8 mouse cellular contexts compared by ENCODE assay signal in the genomic region with DNA sequence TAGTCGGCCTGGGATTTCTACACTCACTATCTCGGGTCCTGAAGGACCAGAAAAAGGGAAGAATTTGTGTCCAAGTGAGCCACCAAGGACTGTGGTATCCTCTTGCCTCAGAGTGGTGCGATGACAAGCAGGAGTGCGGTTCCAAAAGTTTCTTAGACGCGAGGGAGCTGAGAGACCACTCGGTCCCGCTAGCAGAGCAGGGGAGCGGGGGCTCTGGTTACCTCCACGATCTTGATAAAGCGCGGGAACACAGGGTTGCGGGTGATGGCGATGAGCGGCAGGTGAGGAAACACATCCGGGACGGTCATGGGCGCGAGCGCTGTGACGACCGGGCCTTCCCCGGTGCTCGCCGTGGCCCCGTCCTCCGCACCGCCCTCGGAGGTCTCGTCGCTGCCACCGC. TPM values are rescaled to one million over a fixed set of nuclear protein-coding genes. Genes with fewer than 3 reads are reported as not detected.
A peak's percentile ranks its signal among the peaks of the same experiment; 100 is the strongest.
DNase-seq lines count a peak whose midpoint lies in the region; ATAC-seq lines count a peak whose summit lies in the region.

No protein-coding gene starts in this region.

- no peaks in the 10 kb centered on the region for H3K27me3 ChIP-seq in kidney, embryonic 14.5 days (ENCODE audit: control insufficient read depth, insufficient read depth, low read length)
- no peaks in the 10 kb centered on the region for H3K27me3 ChIP-seq in hindbrain, embryonic 11.5 days (ENCODE audit: control insufficient read depth, insufficient read depth, low read length)
- H3K27me3 ChIP-seq in midbrain, embryonic 12.5 days, result peaks cover 5% of the 10 kb centered on the region; the same call in 1 of the 2 replicates

- ATAC-seq in kidney, embryonic 14.5 days (ENCODE audit: low FRiP score, low TSS enrichment), result no peak
- no peak for ATAC-seq in hindbrain, embryonic 11.5 days (ENCODE audit: low FRiP score)
- ATAC-seq in midbrain, embryonic 12.5 days (ENCODE audit: low FRiP score, low read depth), result no peak

- WGBS in kidney, embryonic 14.5 days, result under 1% methylated on average over 27 of the region's 32 CpGs
- WGBS in hindbrain, embryonic 11.5 days, result 1% methylated on average over 22 of the region's 32 CpGs
- 2% methylated on average over 26 of the region's 32 CpGs for WGBS in midbrain, embryonic 12.5 days

- H3K4me3 ChIP-seq in kidney, embryonic 14.5 days (ENCODE audit: low read length), result peak overlapping the region; percentile 79
- peak overlapping the region; percentile 96 for H3K4me3 ChIP-seq in hindbrain, embryonic 11.5 days (ENCODE audit: low read depth, low read length)
- H3K4me3 ChIP-seq in midbrain, embryonic 12.5 days, result peak overlapping the region; percentile 98

- H3K4me2 ChIP-seq in kidney, embryonic 14.5 days (replicated peaks; ENCODE audit: low read depth, low read length), result peak overlapping the region; percentile 66
- H3K4me2 ChIP-seq in hindbrain, embryonic 11.5 days (replicated peaks; ENCODE audit: low read depth, low read length), result peak overlapping the region; percentile 94
- peak overlapping the region; percentile 97 for H3K4me2 ChIP-seq in midbrain, embryonic 12.5 days (replicated peaks)

- H3K9ac ChIP-seq in kidney, embryonic 14.5 days (ENCODE audit: low read depth, low read length), result peak overlapping the region; percentile 82
- peak overlapping the region; percentile 82 for H3K9ac ChIP-seq in hindbrain, embryonic 11.5 days (ENCODE audit: low read depth, low read length)
- H3K9ac ChIP-seq in midbrain, embryonic 12.5 days (replicated peaks), result peak overlapping the region; percentile 88

- H3K4me1 ChIP-seq in kidney, embryonic 14.5 days (ENCODE audit: control insufficient read depth, insufficient read depth, low read length), result peaks cover 11% of the 10 kb centered on the region
- peaks cover 2% of the 10 kb centered on the region; the same call in 1 of the 2 replicates for H3K4me1 ChIP-seq in hindbrain, embryonic 11.5 days (replicated peaks; ENCODE audit: control insufficient read depth, insufficient read depth, low read length)
- peaks cover 25% of the 10 kb centered on the region for H3K4me1 ChIP-seq in midbrain, embryonic 12.5 days

- H3K9me3 ChIP-seq in kidney, embryonic 14.5 days (ENCODE audit: control insufficient read depth, low read length), result no peaks in the 10 kb centered on the region
- H3K9me3 ChIP-seq in hindbrain, embryonic 11.5 days (ENCODE audit: control insufficient read depth, low read length), result no peaks in the 10 kb centered on the region
- no peaks in the 10 kb centered on the region for H3K9me3 ChIP-seq in midbrain, embryonic 12.5 days

- H3K27ac ChIP-seq in kidney, embryonic 14.5 days (ENCODE audit: low read depth, low read length), result 0 out of 2 replicates have a peak overlapping the region, but pooled peaks have one; percentile 2
- 0 out of 2 replicates have a peak overlapping the region, but pooled peaks have one; percentile 36 for H3K27ac ChIP-seq in hindbrain, embryonic 11.5 days (ENCODE audit: low read depth, low read length)
- H3K27ac ChIP-seq in midbrain, embryonic 12.5 days (replicated peaks), result no peak overlapping the region; the same call in 1 of the 2 replicates

- H3K36me3 ChIP-seq in kidney, embryonic 14.5 days (ENCODE audit: control insufficient read depth, insufficient read depth, low read length), result peaks cover 29% of the 10 kb centered on the region
- no peaks in the 10 kb centered on the region for H3K36me3 ChIP-seq in hindbrain, embryonic 11.5 days (ENCODE audit: control insufficient read depth, insufficient read depth, low read length)
- peaks cover 27% of the 10 kb centered on the region for H3K36me3 ChIP-seq in midbrain, embryonic 12.5 days

- no peak for DNase-seq in kidney, postnatal 10 days
- peak; percentile 54 for DNase-seq in R1 (ENCODE audit: low read depth, low spot score)
- no peak for DNase-seq in hindbrain, embryonic 11.5 days (ENCODE audit: low spot score)
- no peak for DNase-seq in ovary, postnatal 14 days (ENCODE audit: low spot score)
- DNase-seq in embryo, embryonic 10.5 days (ENCODE audit: low spot score), result no peak
- no peak for DNase-seq in urinary bladder, adult 2 months (ENCODE audit: low spot score)

RNA-seq across cellular contexts. Expression of gene Lonp1, which starts 0.4 kb away (rescaled TPM):
- 45.9 and 63.2 TPM in 2 replicates for polyA plus RNA-seq in kidney, embryonic 14.5 days (2014; fragmentation: Nextera tagmentation; extraction: Ambion mirVana)
- 43.7 and 45.4 TPM in 2 replicates for polyA plus RNA-seq in hindbrain, embryonic 11.5 days (2014; fragmentation: Nextera tagmentation; extraction: Ambion mirVana)
- 52.1 TPM in 2 replicates for polyA plus RNA-seq in midbrain, embryonic 12.5 days (2016; fragmentation: Nextera tagmentation; extraction: Ambion mirVana)
- 61.4 and 64.6 TPM in 2 replicates for polyA plus RNA-seq in urinary bladder, adult 2 months (2012; rRNA removed)

RNA-seq across cellular contexts. Expression of gene Catsperd, which starts 1.7 kb away (rescaled TPM):
- 1.2 and 1.3 TPM in 2 replicates for polyA plus RNA-seq in kidney, embryonic 14.5 days (2014; fragmentation: Nextera tagmentation; extraction: Ambion mirVana)
- polyA plus RNA-seq in hindbrain, embryonic 11.5 days (2014; fragmentation: Nextera tagmentation; extraction: Ambion mirVana), result 0.56 and 0.86 TPM in 2 replicates
- polyA plus RNA-seq in midbrain, embryonic 12.5 days (2016; fragmentation: Nextera tagmentation; extraction: Ambion mirVana), result 0.80 and 1.1 TPM in 2 replicates
- 19.1 and 25.7 TPM in 2 replicates for polyA plus RNA-seq in urinary bladder, adult 2 months (2012; rRNA removed)

RNA-seq across cellular contexts. Expression of gene Rpl36, which starts 13.0 kb away (rescaled TPM):
- 2,148 and 2,776 TPM in 2 replicates for polyA plus RNA-seq in kidney, embryonic 14.5 days (2014; fragmentation: Nextera tagmentation; extraction: Ambion mirVana)
- polyA plus RNA-seq in hindbrain, embryonic 11.5 days (2014; fragmentation: Nextera tagmentation; extraction: Ambion mirVana), result 1,258 and 1,259 TPM in 2 replicates
- polyA plus RNA-seq in midbrain, embryonic 12.5 days (2016; fragmentation: Nextera tagmentation; extraction: Ambion mirVana), result 1,173 and 1,210 TPM in 2 replicates
- 2,531 and 2,588 TPM in 2 replicates for polyA plus RNA-seq in urinary bladder, adult 2 months (2012; rRNA removed)

RNA-seq across cellular contexts. Expression of gene 2410015M20Rik, which starts 16.7 kb away (rescaled TPM):
- polyA plus RNA-seq in kidney, embryonic 14.5 days (2014; fragmentation: Nextera tagmentation; extraction: Ambion mirVana), result 234 and 245 TPM in 2 replicates
- 184 and 192 TPM in 2 replicates for polyA plus RNA-seq in hindbrain, embryonic 11.5 days (2014; fragmentation: Nextera tagmentation; extraction: Ambion mirVana)
- polyA plus RNA-seq in midbrain, embryonic 12.5 days (2016; fragmentation: Nextera tagmentation; extraction: Ambion mirVana), result 174 and 178 TPM in 2 replicates
- 169 and 183 TPM in 2 replicates for polyA plus RNA-seq in urinary bladder, adult 2 months (2012; rRNA removed)

RNA-seq across cellular contexts. Expression of gene Safb, which starts 41.6 kb away (rescaled TPM):
- polyA plus RNA-seq in kidney, embryonic 14.5 days (2014; fragmentation: Nextera tagmentation; extraction: Ambion mirVana), result 81.2 and 102 TPM in 2 replicates
- 93.7 and 105 TPM in 2 replicates for polyA plus RNA-seq in hindbrain, embryonic 11.5 days (2014; fragmentation: Nextera tagmentation; extraction: Ambion mirVana)
- polyA plus RNA-seq in midbrain, embryonic 12.5 days (2016; fragmentation: Nextera tagmentation; extraction: Ambion mirVana), result 168 and 177 TPM in 2 replicates
- 47.8 and 65.8 TPM in 2 replicates for polyA plus RNA-seq in urinary bladder, adult 2 months (2012; rRNA removed)
